Mouse (Mus musculus) ES-Bruce4 (cell line): ENCODE measurements around the gene Gm5485.

Experiments
- CTCF ChIP-seq: IDR thresholded peaks from one replicate; pipeline ENCODE4 v1.8.1; 2011; ENCODE audit warnings: low read depth, low read length
- EP300 ChIP-seq: IDR thresholded peaks from 2 replicates; pipeline ENCODE4 v1.6.1; 2011; ENCODE audit warnings: low read depth, low read length; ENCODE audit not compliant: insufficient read depth
- POLR2A ChIP-seq: IDR thresholded peaks from one replicate; pipeline ENCODE4 v1.8.1; 2011; ENCODE audit warnings: low read length; ENCODE audit not compliant: insufficient read depth

- no peak for TF ChIP-seq POLR2A
- TF ChIP-seq CTCF: no peak
- no peak for TF ChIP-seq EP300
Measured at GRCm38 (mm10) chr16:48405674-48406403, 6.4 kb downstream of the Gm5485 start.
